Mouse (Mus musculus): ENCODE measurements around the gene Id3. TPM values are rescaled to one million over a fixed set of nuclear protein-coding genes. Genes with fewer than 3 reads are reported as not detected.

Gene Id3
- polyA plus RNA-seq, 1 experiment from 2014 or later: 0.34 TPM

DNA sequence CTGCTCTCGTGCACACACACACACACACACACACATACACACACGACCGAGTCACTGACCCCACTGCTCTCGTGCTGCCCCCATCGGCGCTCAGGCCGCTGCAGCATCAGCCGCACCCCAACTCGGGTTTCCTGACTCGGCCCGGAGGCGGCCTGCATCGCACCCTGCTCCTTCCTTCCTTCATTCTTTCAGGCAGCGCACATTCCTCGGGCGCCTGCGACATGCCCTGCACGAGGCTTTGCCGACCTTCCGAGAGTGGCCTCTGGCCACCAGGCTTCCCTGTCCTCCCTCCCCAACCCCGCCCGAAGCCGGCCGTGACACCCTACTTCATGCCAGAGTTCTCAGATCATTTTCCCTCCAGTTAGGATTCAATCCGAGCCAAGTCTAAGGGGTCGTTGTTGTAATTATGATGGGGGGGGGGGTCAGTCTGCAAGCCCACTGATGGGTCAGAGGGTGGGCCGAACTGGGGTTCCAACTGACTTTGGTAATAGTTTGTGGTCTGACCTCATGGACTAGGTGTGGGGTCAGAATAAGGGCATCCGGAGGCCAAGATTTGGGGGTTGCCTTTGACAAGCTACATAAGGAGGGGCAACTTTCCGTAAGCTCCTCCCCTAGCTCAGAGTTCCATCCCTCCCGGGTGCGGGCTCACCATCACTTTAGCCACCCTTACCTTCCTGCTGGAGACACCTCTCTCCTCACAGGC lies 5.2 kb downstream of the Id3 start:
- 36% methylated on average over 29 of the region's 31 CpGs for WGBS (ENCODE audit: missing documents)

GRCm38 (mm10) chr4:136149045-136149379 lies 5.7 kb downstream of the Id3 start:
- Histone ChIP-seq H3K27ac (no peak overlapping the region), H3K4me3 (ENCODE audit: inconsistent target) (no peak overlapping the region), H3K36me3 (ENCODE audit: inconsistent target) (no peaks in the 10 kb centered on the region), H3K79me2 (ENCODE audit: inconsistent target) (peaks cover 16% of the 10 kb centered on the region; the same call in 1 of the 2 replicates)
- WGBS (ENCODE audit: missing documents): 100% methylated on average over 2 of the region's 2 CpGs

More for the DNA sequence above, 5.2 kb downstream of the Id3 start:
- no peak overlapping the region for H3K27ac ChIP-seq
- H3K36me3 ChIP-seq (ENCODE audit: inconsistent target): no peaks in the 10 kb centered on the region
- H3K4me3 ChIP-seq (ENCODE audit: inconsistent target): no peak overlapping the region
- H3K79me2 ChIP-seq (ENCODE audit: inconsistent target): peaks cover 16% of the 10 kb centered on the region; the same call in 1 of the 2 replicates

DNA sequence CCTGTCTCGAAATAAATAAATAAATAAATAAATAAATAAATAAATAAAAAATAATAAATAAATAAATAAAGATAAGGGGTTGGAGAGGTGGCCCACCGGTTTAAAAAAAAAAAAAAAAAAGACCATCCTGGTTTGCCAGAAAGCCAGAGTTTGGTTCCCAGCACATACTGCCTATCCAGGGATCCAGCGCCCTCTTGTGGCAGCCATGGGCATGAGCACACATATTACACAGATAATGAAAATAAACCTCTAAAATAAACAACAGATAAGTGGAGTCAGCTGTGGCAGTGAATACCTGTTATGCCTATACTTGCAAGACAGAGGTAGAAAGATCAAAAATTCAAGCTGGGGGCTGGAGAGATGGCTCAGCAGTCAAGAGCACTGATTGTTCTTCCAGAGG lies 6.4 kb downstream of the Id3 start:
- no peak overlapping the region for H3K27ac ChIP-seq
- WGBS (ENCODE audit: missing documents): 21% methylated on average over 2 of the region's 3 CpGs
- peaks cover 10% of the 10 kb centered on the region; the same call in 1 of the 2 replicates for H3K79me2 ChIP-seq (ENCODE audit: inconsistent target)
- H3K36me3 ChIP-seq (ENCODE audit: inconsistent target): no peaks in the 10 kb centered on the region
- H3K4me3 ChIP-seq (ENCODE audit: inconsistent target): no peak overlapping the region

GRCm38 (mm10) chr4:136150596-136150995 lies 7.3 kb downstream of the Id3 start:
- Histone ChIP-seq H3K79me2 (ENCODE audit: inconsistent target) (peaks cover 1% of the 10 kb centered on the region; the same call in 1 of the 2 replicates), H3K27ac (no peak overlapping the region), H3K36me3 (ENCODE audit: inconsistent target) (no peaks in the 10 kb centered on the region), H3K4me3 (ENCODE audit: inconsistent target) (no peak overlapping the region)
- 100% methylated on average over 2 of the region's 4 CpGs for WGBS (ENCODE audit: missing documents)

DNA sequence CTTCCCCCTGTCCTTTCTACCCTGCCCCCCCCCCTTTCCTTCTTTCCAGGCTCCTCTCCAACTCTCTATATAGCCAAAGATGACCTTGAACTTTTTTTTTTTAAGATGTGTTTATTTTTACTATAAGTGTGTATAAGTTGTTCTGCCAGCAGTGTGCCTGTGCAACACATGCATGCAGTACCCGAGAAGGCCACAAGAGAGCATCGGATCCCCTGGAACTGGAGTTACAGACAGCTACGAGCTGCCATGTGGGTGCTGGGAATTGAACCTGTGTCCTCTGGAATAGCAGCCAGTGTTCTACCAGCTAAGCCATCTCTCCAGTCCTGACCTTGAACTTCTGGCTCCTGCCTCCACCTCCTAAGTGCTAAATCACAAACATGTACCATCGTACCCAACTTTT lies 9.5 kb downstream of the Id3 start:
- WGBS (ENCODE audit: missing documents): 89% methylated on average over 4 of the region's 4 CpGs
- Histone ChIP-seq H3K4me3 (ENCODE audit: inconsistent target) (no peak overlapping the region), H3K36me3 (ENCODE audit: inconsistent target) (no peaks in the 10 kb centered on the region), H3K79me2 (ENCODE audit: inconsistent target) (no peaks in the 10 kb centered on the region), H3K27ac (no peak overlapping the region)

DNA sequence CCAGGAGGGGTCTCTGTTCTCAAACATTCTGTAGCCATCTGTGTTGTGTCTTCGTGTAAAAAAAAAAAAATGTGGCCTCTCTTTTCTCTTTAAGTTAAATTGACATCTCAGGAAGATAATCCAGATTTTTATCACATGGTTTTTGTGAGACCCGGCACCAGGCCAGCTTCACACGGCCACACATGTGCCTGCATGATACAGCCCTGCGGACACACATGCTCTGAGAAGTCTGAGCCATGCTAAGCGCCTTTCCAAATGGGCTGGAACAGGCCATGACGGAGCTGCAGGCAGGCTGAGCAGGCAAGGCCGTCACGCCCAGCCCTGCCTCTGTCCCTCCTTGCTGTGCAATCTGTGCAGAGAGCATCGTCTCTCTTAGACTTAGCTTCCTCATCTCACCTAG lies 11.2 kb downstream of the Id3 start:
- 83% methylated on average over 9 of the region's 9 CpGs for WGBS (ENCODE audit: missing documents)
- H3K4me3 ChIP-seq (ENCODE audit: inconsistent target): no peak overlapping the region
- H3K79me2 ChIP-seq (ENCODE audit: inconsistent target): no peaks in the 10 kb centered on the region
- no peaks in the 10 kb centered on the region for H3K36me3 ChIP-seq (ENCODE audit: inconsistent target)
- H3K27ac ChIP-seq: no peak overlapping the region

DNA sequence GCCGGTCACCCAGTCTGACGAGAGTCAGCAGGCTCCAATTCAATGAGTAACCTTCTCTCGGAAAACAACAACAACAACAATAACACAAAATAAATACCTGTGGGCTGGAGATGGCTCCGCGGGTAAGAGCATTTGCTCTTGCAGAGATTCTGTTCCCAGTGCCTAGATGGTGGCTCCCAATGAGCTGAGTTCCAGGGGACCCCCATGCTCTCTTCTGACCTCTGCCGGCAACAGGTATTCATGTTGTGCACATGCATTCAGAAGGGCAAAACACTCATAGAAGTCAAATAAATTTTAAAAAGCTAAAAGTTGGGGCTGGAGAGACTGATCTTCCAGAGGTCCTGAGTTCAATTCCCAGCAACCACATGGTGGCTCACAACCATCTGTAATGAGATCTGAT lies 15.2 kb downstream of the Id3 start:
- no peaks in the 10 kb centered on the region for H3K79me2 ChIP-seq (ENCODE audit: inconsistent target)
- no peak overlapping the region for H3K4me3 ChIP-seq (ENCODE audit: inconsistent target)
- H3K36me3 ChIP-seq (ENCODE audit: inconsistent target): no peaks in the 10 kb centered on the region
- WGBS (ENCODE audit: missing documents): 75% methylated on average over 6 of the region's 6 CpGs
- no peak overlapping the region for H3K27ac ChIP-seq

- H3K27ac ChIP-seq: no peak overlapping the region
- 34% methylated on average over 5 of the region's 5 CpGs for WGBS (ENCODE audit: missing documents)
- no peaks in the 10 kb centered on the region for H3K36me3 ChIP-seq (ENCODE audit: inconsistent target)
- no peaks in the 10 kb centered on the region for H3K79me2 ChIP-seq (ENCODE audit: inconsistent target)
- no peak overlapping the region for H3K4me3 ChIP-seq (ENCODE audit: inconsistent target)
Observed at GRCm38 (mm10) chr4:136159802-136160397, 16.6 kb downstream of the Id3 start.

- Histone ChIP-seq H3K79me2 (ENCODE audit: inconsistent target) (no peaks in the 10 kb centered on the region), H3K36me3 (ENCODE audit: inconsistent target) (no peaks in the 10 kb centered on the region), H3K27ac (no peak overlapping the region), H3K4me3 (ENCODE audit: inconsistent target) (no peak overlapping the region)
- 3% methylated on average over 11 of the region's 11 CpGs for WGBS (ENCODE audit: missing documents)
Observed at GRCm38 (mm10) chr4:136163448-136163847, 20.2 kb downstream of the Id3 start.

- H3K27ac ChIP-seq: no peak overlapping the region
- H3K36me3 ChIP-seq (ENCODE audit: inconsistent target): no peaks in the 10 kb centered on the region
- no peak overlapping the region for H3K4me3 ChIP-seq (ENCODE audit: inconsistent target)
- H3K79me2 ChIP-seq (ENCODE audit: inconsistent target): no peaks in the 10 kb centered on the region
- WGBS (ENCODE audit: missing documents): 95% methylated on average over 8 of the region's 8 CpGs
Observed at GRCm38 (mm10) chr4:136164981-136165380, 21.7 kb downstream of the Id3 start.

DNA sequence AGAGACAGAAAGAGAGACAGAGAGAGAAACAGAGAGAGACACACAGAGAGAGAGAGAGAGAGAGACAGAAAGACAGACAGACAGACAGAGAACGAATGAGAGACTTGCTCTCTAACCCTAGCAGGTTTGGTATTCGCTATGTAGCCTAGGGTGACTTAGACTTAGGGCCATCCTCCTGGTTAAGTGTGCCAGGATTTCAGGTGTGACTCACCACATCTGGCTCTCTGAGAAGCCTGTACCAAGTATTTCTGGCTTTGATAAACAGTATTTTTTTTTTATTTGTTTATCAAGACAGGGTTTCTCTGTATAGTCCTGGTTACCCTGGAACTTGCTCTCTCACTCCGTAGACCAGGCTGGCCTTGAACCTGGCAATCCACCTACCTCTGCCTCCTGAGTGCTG lies 24.4 kb downstream of the Id3 start:
- Histone ChIP-seq H3K27ac (no peak overlapping the region), H3K4me3 (ENCODE audit: inconsistent target) (no peak overlapping the region), H3K79me2 (ENCODE audit: inconsistent target) (no peaks in the 10 kb centered on the region), H3K36me3 (ENCODE audit: inconsistent target) (no peaks in the 10 kb centered on the region)
- 89% methylated on average over 3 of the region's 3 CpGs for WGBS (ENCODE audit: missing documents)

- no peak overlapping the region for H3K27ac ChIP-seq
- H3K79me2 ChIP-seq (ENCODE audit: inconsistent target): peaks cover 26% of the 10 kb centered on the region
- no peaks in the 10 kb centered on the region for H3K36me3 ChIP-seq (ENCODE audit: inconsistent target)
- no peak overlapping the region for H3K4me3 ChIP-seq (ENCODE audit: inconsistent target)
- WGBS (ENCODE audit: missing documents): 78% methylated on average over 4 of the region's 4 CpGs
Observed at GRCm38 (mm10) chr4:136170401-136170800, 27.1 kb downstream of the Id3 start.

DNA sequence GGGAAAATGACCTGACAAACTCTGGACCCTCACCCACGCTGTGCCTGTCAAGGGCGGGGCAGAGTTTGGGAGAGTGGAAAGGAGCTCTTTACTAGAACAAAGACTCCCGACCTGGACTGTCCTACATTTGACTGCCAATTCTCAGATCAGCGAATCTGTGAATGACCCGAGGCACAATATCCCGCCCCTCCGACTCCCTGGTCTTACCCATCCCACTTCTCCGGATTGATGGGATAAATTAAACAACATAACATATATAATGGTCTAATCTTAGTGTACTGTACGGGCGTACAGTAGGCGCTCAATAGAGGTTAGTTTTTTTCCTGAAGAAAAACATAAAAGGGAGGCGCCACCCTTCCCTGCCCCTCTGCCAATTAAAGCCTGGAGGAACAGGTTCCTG lies 28.2 kb downstream of the Id3 start:
- Histone ChIP-seq H3K4me3 (ENCODE audit: inconsistent target) (peak overlapping the region; percentile 47), H3K27ac (peak overlapping the region; percentile 67)

DNA sequence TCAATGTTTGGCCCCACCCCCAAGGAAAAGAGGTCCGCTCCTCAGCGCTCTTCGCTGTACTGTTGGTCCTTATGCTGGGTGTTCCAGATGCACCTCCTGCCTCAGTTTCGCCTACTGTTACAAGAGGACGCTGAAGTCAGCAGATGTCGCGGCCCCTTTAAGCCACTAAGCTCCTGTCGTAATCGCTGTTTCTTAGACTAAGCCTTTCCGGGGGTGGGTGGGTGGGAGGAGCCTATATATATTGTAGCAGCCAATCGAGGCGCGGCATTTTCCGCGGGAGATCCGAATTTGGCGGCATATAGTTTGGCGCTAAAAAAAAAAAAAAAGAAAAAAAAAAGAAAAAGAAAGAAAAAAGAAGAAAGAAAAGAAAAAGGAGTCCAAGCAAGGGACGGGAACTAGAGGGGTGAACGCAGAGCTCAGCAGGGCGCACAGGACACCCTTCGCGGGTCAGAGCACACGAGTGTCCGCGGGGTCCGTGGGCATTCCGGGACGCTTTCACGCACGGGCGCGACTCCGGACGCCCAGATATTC lies 28.8 kb downstream of the Id3 start, which contains the start of gene E2f2:
Gene E2f2, plus strand, starts transcription at position 384 of the 531 bp plus-strand sequence.
- Histone ChIP-seq H3K36me3 (ENCODE audit: inconsistent target) (no peaks in the 10 kb centered on the region), H3K79me2 (ENCODE audit: inconsistent target) (peaks cover 43% of the 10 kb centered on the region), H3K27ac (peak within 1 kb of the TSS; percentile 81), H3K4me3 (ENCODE audit: inconsistent target) (peak within 1 kb of the TSS; percentile 72)
- WGBS (ENCODE audit: missing documents): 4% methylated on average over 24 of the region's 35 CpGs

More for the DNA sequence above, 28.2 kb downstream of the Id3 start:
- Histone ChIP-seq H3K79me2 (ENCODE audit: inconsistent target) (peaks cover 37% of the 10 kb centered on the region), H3K36me3 (ENCODE audit: inconsistent target) (no peaks in the 10 kb centered on the region)
- WGBS (ENCODE audit: missing documents): 62% methylated on average over 9 of the region's 12 CpGs

DNA sequence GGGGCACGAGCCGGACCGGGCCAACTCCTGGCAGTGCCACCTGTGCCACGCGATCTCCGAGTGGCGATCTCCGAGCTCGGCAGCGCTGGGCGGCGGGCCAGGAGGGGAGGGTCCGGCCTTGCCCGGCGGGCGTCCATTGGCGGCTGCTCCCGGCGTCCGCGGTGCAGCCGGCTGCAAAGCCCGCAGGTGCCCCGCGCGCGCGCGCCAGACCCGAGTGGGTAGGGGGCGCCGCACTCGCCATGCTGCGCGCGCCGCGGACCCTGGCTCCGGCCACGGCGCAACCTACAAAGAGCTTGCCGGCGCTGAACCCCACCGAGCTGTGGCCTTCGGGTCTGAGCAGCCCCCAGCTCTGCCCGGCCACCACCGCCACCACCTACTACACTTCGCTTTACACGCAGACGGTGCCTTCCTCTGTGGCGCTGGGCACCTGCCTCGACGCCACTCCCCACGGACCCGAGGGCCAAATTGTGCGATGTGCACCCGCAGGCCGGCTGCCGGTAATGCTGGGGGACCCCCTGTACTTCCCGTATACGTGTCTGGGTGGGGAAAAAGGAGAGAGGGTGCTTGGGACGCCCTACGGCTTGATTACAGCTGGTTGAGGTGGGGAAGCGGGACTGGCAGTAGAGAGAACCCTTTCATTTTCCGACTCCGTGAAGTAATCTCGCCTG lies 29.4 kb downstream of the Id3 start:
- H3K36me3 ChIP-seq (ENCODE audit: inconsistent target): no peaks in the 10 kb centered on the region
- peak overlapping the region; percentile 81 for H3K27ac ChIP-seq
- H3K4me3 ChIP-seq (ENCODE audit: inconsistent target): peak overlapping the region; percentile 72
- WGBS (ENCODE audit: missing documents): 1% methylated on average over 58 of the region's 67 CpGs
- H3K79me2 ChIP-seq (ENCODE audit: inconsistent target): peaks cover 49% of the 10 kb centered on the region

Measured in macrophage (primary cell).